Mouse (Mus musculus) heart, postnatal 14 days (tissue): Measurements from ENCODE around the gene Adgre5. TPM values are rescaled to one million over a fixed set of nuclear protein-coding genes. Genes with fewer than 3 reads are reported as not detected.

Source experiments
- DNase-seq, 2 experiments: peaks; one replicate each; pipeline ENCODE4 v3.0.0; 2021 to 2022
- intact Hi-C: fragments of 180-260 bp; cut with DNase I; formaldehyde crosslinking; loops from one replicate; pipeline ENCODE4 v1.15.1; 2025
- long read RNA-seq, 2 experiments: library from polyadenylated mRNA; stranded (forward); transcript quantifications; one replicate each; pipeline ENCODE4 v2.0.0; 2021
- total RNA-seq, 2 experiments: library from RNA; stranded (reverse); gene quantifications; 2 replicates each; pipeline ENCODE4 v1.2.3; 2021

The Adgre5 gene
- 10 to 100 TPM; 56.7 to 59.2 TPM for total RNA-seq
- long read RNA-seq, experiment 1, partial matches to known transcripts, result 9 of 23 reads
- long read RNA-seq, experiment 1, other reads (novel, unspliced or antisense), result 4 of 23 reads
- long read RNA-seq, experiment 2, partial matches to known transcripts, result 9 of 19 reads
- long read RNA-seq, experiment 2, other reads (novel, unspliced or antisense), result 3 of 19 reads

GRCm38 (mm10) chr8:83740976-83741741, at the start of gene Adgre5:
Gene Adgre5 (minus strand): TSS chr8:83741326.
- peak; percentile 87 to 88 for DNase-seq
- intact Hi-C loops, result no loop called here

- intact Hi-C loops, result no loop called here
Measured at GRCm38 (mm10) chr8:83789826-83790225, 48.7 kb upstream of the Adgre5 start.

DNA sequence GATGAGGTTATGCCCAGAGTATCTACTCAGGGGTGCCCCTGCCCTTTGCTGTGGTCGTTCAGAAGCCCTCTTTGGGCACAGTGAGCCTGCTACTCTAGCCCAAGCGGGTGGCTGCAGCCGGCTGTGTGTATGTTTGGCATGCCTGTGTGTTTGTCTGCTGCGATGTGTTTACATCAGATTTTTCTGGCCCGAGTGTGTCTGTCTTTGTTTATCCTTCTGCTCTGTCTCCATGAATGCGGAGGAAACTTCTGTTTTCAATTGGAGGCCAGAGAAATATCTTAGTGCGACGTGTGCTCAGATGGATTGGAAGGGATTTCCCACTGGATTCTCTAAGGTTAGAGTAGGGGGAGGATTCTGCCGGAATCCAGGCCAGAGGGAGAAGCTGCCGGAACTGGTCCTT, 43.9 kb upstream of the Adgre5 start:
- DNase-seq, result no peak
- intact Hi-C loops, result no loop called here

More at GRCm38 (mm10) chr8:83789826-83790225, 48.7 kb upstream of the Adgre5 start:
- DNase-seq, result no peak

DNA sequence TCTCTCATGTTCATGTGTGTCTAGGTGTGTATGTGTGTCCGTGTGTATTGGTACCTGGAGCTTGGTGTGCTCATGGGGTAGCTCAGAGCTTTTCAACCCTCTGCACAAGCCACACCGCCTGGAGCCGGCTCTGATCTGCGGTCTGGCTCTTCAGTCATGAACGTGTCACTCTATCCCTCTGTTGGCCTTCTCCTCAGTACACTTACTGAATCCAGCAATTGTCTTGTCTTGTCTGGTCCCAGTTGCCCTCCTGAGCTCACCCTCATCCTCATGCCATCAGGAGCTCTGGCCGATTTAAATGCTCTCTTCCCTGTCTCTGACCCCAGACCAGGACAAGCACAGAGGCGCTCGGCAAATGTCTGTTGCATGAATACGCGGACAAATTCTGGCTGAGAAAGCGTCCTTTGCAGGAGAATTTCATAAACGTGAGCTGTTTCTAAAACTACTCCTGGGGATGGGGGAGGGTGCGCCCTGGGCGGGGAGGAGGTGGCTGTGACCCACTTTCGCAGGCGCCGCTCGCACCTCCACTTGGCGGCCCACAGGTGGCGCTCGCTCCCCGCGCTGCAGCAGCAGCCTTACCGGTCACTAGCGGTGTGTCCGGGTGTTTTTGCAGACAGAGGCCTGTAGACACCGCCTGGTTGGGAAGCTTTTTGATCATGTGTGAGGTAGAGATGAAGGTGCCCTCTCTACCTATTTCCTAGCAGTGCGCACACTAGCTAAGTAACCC, 41.9 kb upstream of the Adgre5 start:
- intact Hi-C loops, result loop anchor here (1.0 to 5.0 kb wide), 5 partner anchors 58 to 172 kb away; partner anchors contain the start of genes Asf1b and Gm10644
- DNase-seq, result peak; percentile 89 to 93

DNA sequence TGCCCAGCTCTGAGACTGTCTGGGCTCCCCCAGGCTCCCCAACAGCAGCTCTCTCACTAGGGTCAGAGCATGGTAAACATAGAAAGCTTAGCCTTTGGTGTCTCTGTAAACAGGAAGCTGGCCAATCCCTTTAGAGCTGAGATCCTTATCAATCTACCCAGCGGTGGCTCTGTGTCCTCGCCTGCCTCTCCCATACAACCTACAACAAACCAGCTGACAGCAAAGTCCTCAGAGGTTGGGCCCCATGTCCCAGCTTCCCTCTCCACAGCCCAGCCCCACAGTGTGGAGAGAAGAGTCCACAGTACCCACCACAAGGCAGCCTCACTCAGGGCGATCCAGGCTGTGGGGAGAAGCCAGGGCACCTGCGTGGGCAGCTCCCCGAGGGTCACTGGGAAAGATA, 38.5 kb upstream of the Adgre5 start:
- no peak for DNase-seq
- intact Hi-C loops, result loop anchor here (5.0 kb wide), 1 partner anchor 117 kb away; no protein-coding TSS in a partner anchor

GRCm38 (mm10) chr8:83778051-83778450, 36.9 kb upstream of the Adgre5 start:
- intact Hi-C loops, result no loop called here
- DNase-seq, result no peak

- no peak for DNase-seq
- intact Hi-C loops, result no loop called here
Measured at GRCm38 (mm10) chr8:83776632-83777031, 35.5 kb upstream of the Adgre5 start.

GRCm38 (mm10) chr8:83774221-83774620, 33.1 kb upstream of the Adgre5 start:
- DNase-seq, result no peak
- intact Hi-C loops, result no loop called here

GRCm38 (mm10) chr8:83773452-83773846, 32.3 kb upstream of the Adgre5 start:
- no peak for DNase-seq

DNA sequence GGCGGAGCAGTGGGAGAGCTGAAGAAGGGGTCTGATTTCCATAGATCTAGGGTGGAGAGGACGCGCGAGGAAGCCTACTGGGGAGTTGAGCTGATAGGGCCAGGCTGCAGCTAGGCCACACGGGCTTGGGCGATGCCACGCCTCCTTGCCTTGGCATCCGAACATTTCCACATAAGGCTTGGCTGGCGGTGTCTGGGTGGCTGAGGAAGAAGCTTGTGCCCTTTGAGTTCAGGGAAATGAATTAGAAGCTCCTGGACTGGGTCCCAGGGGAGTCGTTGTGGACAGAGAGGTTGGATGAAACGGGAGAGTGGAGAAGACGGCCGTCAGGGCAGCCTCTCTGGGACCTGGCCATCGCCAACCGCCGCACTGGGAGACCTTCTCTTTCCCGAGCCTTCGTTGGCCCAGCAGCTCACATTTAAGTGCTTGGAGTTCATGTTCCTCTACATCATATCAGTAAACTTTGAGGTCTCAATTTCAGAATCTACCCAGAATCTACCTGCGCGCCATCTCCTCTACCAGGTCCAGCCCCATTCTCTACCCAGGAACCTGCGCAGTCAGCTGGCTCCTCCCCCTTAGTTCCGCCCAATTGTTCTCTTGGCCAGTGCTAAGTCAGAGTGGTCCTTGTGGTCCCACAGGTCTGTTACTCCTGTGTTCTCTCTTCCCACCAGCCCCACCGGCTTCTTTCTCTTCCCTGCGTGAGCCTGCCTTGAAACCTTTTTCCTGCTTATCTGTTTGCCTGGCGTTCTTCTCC, 31.8 kb upstream of the Adgre5 start:
- intact Hi-C loops, result no loop called here
- DNase-seq, result peak; percentile 29 to 47

More at GRCm38 (mm10) chr8:83773452-83773846, 32.3 kb upstream of the Adgre5 start:
- intact Hi-C loops, result no loop called here

- DNase-seq, result no peak
- intact Hi-C loops, result no loop called here
Measured at GRCm38 (mm10) chr8:83771791-83772190, 30.7 kb upstream of the Adgre5 start.

DNA sequence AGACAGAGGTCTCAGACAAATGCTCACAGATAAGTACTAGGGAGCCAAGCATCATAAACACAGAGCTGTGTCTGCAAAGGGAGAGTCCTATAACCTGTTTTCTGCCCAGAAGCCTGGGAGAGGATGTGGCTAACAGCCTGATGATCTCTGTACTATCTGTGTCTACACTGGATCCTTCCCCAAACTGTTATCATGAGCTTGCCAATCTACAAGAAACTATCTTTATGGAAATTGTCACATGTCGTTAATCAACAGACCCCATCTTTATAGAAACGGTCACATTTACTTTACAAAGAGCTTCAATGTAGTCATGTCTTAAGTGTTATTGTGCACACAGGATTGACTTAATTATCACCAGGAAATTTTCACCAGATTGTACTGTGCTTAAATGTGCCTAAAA, 29.5 kb upstream of the Adgre5 start:
- no peak for DNase-seq
- intact Hi-C loops, result no loop called here

DNA sequence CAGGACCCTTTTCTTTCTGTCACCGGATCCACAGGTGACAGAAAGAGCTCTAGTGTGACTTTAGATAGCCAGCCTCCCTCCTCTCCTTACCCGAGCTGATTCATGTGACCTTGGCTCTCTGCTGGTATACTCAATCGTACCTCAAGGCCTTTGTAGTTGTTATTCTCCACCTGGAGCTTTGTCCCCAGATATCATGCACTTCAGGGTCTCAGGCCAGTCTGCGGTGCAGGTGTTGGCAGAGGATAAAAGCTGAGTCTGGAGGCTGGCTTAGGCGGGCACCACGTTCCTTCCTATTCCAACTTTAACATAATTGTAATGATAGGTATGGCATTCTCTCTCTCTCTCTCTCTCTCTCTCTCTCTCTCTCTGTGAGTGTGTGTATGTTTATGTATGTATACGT, 28.6 kb upstream of the Adgre5 start:
- intact Hi-C loops, result no loop called here

DNA sequence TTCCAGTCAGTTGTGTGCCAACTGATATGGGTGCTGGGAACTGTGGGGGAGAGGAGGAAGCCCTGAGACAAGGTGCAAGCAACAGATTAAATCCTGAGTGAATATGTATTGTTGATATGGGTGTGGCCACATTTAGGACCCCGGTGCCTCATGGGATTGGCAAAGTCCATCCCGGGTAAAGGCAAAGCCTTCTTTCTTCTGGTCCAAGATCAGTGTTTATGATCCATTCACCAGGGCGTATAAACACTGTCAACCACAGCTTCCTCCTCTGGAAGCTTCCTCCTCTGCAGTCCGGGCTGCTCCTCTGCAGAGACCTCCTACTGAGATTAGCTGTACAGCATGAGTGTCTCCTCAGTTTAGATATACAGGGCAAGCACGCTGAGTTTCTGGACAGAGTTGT, 27.4 kb upstream of the Adgre5 start:
- intact Hi-C loops, result no loop called here
- DNase-seq, result no peak

More for the DNA sequence above, 28.6 kb upstream of the Adgre5 start:
- no peak for DNase-seq

- intact Hi-C loops, result no loop called here
Measured at GRCm38 (mm10) chr8:83767442-83767841, 26.3 kb upstream of the Adgre5 start.

GRCm38 (mm10) chr8:83765663-83766062, 24.5 kb upstream of the Adgre5 start:
- intact Hi-C loops, result no loop called here
- no peak for DNase-seq

More at GRCm38 (mm10) chr8:83767442-83767841, 26.3 kb upstream of the Adgre5 start:
- no peak for DNase-seq

- DNase-seq, result no peak
- intact Hi-C loops, result no loop called here
Measured at GRCm38 (mm10) chr8:83764717-83765116, 23.6 kb upstream of the Adgre5 start.

DNA sequence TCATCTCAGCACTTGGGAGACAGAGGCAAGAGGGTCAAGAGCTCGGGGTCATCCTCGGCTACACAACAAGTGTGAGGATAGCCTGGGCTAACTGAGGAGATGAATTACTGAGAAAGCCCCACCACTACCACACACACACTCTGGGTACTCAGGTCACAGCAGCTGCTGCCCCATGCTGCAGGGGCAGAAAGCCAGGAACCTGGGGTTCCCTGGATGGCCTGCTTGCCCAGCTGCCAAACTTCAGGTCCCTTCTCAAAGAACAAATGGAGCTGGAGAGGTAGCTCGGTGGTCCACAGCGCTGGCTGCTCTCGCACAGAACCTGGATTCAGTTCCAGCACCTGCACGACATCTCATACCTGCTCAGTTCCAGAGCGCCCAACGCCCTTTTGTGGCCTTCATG, 23.0 kb upstream of the Adgre5 start:
- DNase-seq, result no peak
- intact Hi-C loops, result no loop called here

GRCm38 (mm10) chr8:83759231-83759759, 18.2 kb upstream of the Adgre5 start:
- peak in 1 of 2 experiments; percentile 42 for DNase-seq
- intact Hi-C loops, result no loop called here

GRCm38 (mm10) chr8:83758298-83758697, 17.2 kb upstream of the Adgre5 start:
- no peak for DNase-seq
- intact Hi-C loops, result no loop called here
